Mouse (Mus musculus) midbrain, embryonic 16.5 days (tissue): Measurements from ENCODE around the gene Arl16. TPM values are rescaled to one million over a fixed set of nuclear protein-coding genes. Genes with fewer than 3 reads are reported as not detected.

Experiments used
- ATAC-seq: fragments of 200-750 bp; cut with Nextera tagmentation; 2 replicates; pipeline ENCODE4 v1.8.0; 2017; ENCODE audit warnings: moderate TSS enrichment
- H3K27ac ChIP-seq: fragments of 300-500 bp; sonication (generic); 2 replicates; pipeline ENCODE4 v1.5.1; 2014; ENCODE audit warnings: mild to moderate bottlenecking, low read length, mixed read lengths
- H3K27me3 ChIP-seq: fragments of 300-500 bp; sonication (generic); 2 replicates; pipeline ENCODE4 v1.6.1; 2014; ENCODE audit warnings: low read depth, low read length, mixed read lengths; ENCODE audit not compliant: control insufficient read depth, insufficient read depth
- H3K36me3 ChIP-seq: fragments of 300-500 bp; sonication (generic); 2 replicates; pipeline ENCODE4 v1.6.1; 2014; ENCODE audit warnings: mild to moderate bottlenecking, low read length, moderate library complexity, mixed read lengths; ENCODE audit not compliant: control insufficient read depth, insufficient read depth
- H3K4me1 ChIP-seq: fragments of 300-500 bp; sonication (generic); 2 replicates; pipeline ENCODE4 v1.6.1; 2014; ENCODE audit warnings: mild to moderate bottlenecking, low read length, mixed read lengths; ENCODE audit not compliant: control insufficient read depth, insufficient read depth
- H3K4me2 ChIP-seq: fragments of 300-500 bp; sonication (generic); 2 replicates; pipeline ENCODE4 v1.6.1; 2014; ENCODE audit warnings: mild to moderate bottlenecking, low read length, mixed read lengths
- H3K4me3 ChIP-seq: fragments of 300-500 bp; sonication (generic); 2 replicates; pipeline ENCODE4 v1.5.1; 2014; ENCODE audit warnings: low read depth, mild to moderate bottlenecking, low read length, moderate library complexity, mixed read lengths
- H3K9ac ChIP-seq: fragments of 300-500 bp; sonication (generic); 2 replicates; pipeline ENCODE4 v1.6.1; 2014; ENCODE audit warnings: low read depth, low read length, mixed read lengths
- H3K9me3 ChIP-seq: fragments of 300-500 bp; sonication (generic); replicated peaks from 2 replicates; pipeline ENCODE4 v1.6.1; 2014; ENCODE audit warnings: mild to moderate bottlenecking, low read length, mixed read lengths; ENCODE audit not compliant: control insufficient read depth, poor library complexity, severe bottlenecking
- WGBS: fragments of 180-500 bp; shearing (Covaris S2); extraction: QIAGEN DNeasy Blood & Tissue Kit; methylation state at CpG from one replicate; pipeline ENCODE4 v1.1.7; 2014; 5-methylcytosine and 5-hydroxymethylcytosine counted together
- polyA plus RNA-seq: library from polyadenylated mRNA; unstranded; fragments of >200 nt; fragmentation: Nextera tagmentation; extraction: Ambion mirVana; gene quantifications from 2 replicates; pipeline ENCODE4 v1.2.1, GENCODE M21; 2015

Gene Arl16
- polyA plus RNA-seq, 1 experiment from 2014 or later, result 58.7 TPM

- Histone ChIP-seq H3K9ac (no peak overlapping the region), H3K9me3 (no peaks in the 10 kb centered on the region), H3K4me2 (no peak overlapping the region), H3K4me3 (no peak overlapping the region), H3K36me3 (no peaks in the 10 kb centered on the region), H3K27me3 (no peaks in the 10 kb centered on the region), H3K27ac (no peak overlapping the region), H3K4me1 (peaks cover 2% of the 10 kb centered on the region; the same call in 1 of the 2 replicates)
- no peak for ATAC-seq
- WGBS, result 78% methylated on average over 13 of the region's 13 CpGs
These were observed 40.3 kb upstream of the Arl16 start for GRCm38 (mm10) chr11:120507611-120508289.

GRCm38 (mm10) chr11:120506899-120507298 is 39.5 kb upstream of the Arl16 start:
- Histone ChIP-seq H3K4me1 (peaks cover 2% of the 10 kb centered on the region; the same call in 1 of the 2 replicates), H3K27ac (no peak overlapping the region), H3K9ac (no peak overlapping the region), H3K36me3 (no peaks in the 10 kb centered on the region), H3K4me2 (no peak overlapping the region), H3K4me3 (no peak overlapping the region), H3K9me3 (no peaks in the 10 kb centered on the region), H3K27me3 (no peaks in the 10 kb centered on the region)
- WGBS, result 65% methylated on average over 4 of the region's 4 CpGs
- no peak for ATAC-seq

GRCm38 (mm10) chr11:120505661-120506060 is 38.3 kb upstream of the Arl16 start:
- Histone ChIP-seq H3K36me3 (no peaks in the 10 kb centered on the region), H3K27me3 (no peaks in the 10 kb centered on the region), H3K27ac (no peak overlapping the region), H3K9me3 (no peaks in the 10 kb centered on the region), H3K4me1 (peaks cover 2% of the 10 kb centered on the region; the same call in 1 of the 2 replicates), H3K4me2 (no peak overlapping the region), H3K9ac (no peak overlapping the region), H3K4me3 (no peak overlapping the region)
- WGBS, result 94% methylated on average over 3 of the region's 3 CpGs
- no peak for ATAC-seq

GRCm38 (mm10) chr11:120501701-120502100 is 34.3 kb upstream of the Arl16 start:
- no peak overlapping the region for H3K4me2 ChIP-seq
- ATAC-seq, result no peak
- 88% methylated on average over 4 of the region's 4 CpGs for WGBS
- no peak overlapping the region for H3K27ac ChIP-seq
- no peaks in the 10 kb centered on the region for H3K9me3 ChIP-seq
- H3K9ac ChIP-seq, result no peak overlapping the region
- no peak overlapping the region for H3K4me3 ChIP-seq
- H3K36me3 ChIP-seq, result peaks cover 5% of the 10 kb centered on the region; the same call in 1 of the 2 replicates
- no peaks in the 10 kb centered on the region for H3K4me1 ChIP-seq
- H3K27me3 ChIP-seq, result no peaks in the 10 kb centered on the region

- WGBS, result 67% methylated on average over 6 of the region's 6 CpGs
- H3K27ac ChIP-seq, result no peak overlapping the region
- no peak overlapping the region for H3K4me2 ChIP-seq
- ATAC-seq, result no peak
- H3K27me3 ChIP-seq, result no peaks in the 10 kb centered on the region
- H3K9ac ChIP-seq, result no peak overlapping the region
- H3K9me3 ChIP-seq, result no peaks in the 10 kb centered on the region
- no peak overlapping the region for H3K4me3 ChIP-seq
- H3K4me1 ChIP-seq, result no peaks in the 10 kb centered on the region
- peaks cover 10% of the 10 kb centered on the region; the same call in 1 of the 2 replicates for H3K36me3 ChIP-seq
These were observed 33.6 kb upstream of the Arl16 start for GRCm38 (mm10) chr11:120501018-120501417.

GRCm38 (mm10) chr11:120500357-120500756 is 33.0 kb upstream of the Arl16 start:
- Histone ChIP-seq H3K27ac (no peak overlapping the region), H3K4me1 (no peaks in the 10 kb centered on the region), H3K4me2 (no peak overlapping the region), H3K9me3 (no peaks in the 10 kb centered on the region), H3K36me3 (peaks cover 15% of the 10 kb centered on the region), H3K9ac (no peak overlapping the region), H3K4me3 (no peak overlapping the region; the same call in 1 of the 2 replicates), H3K27me3 (no peaks in the 10 kb centered on the region)
- no peak for ATAC-seq
- 32% methylated on average over 3 of the region's 3 CpGs for WGBS

- Histone ChIP-seq H3K4me2 (no peak overlapping the region), H3K9me3 (no peaks in the 10 kb centered on the region), H3K4me3 (no peak overlapping the region), H3K36me3 (peaks cover 19% of the 10 kb centered on the region), H3K4me1 (no peaks in the 10 kb centered on the region), H3K27ac (no peak overlapping the region), H3K27me3 (no peaks in the 10 kb centered on the region), H3K9ac (no peak overlapping the region)
- no peak for ATAC-seq
- 86% methylated on average over 6 of the region's 6 CpGs for WGBS
These were observed 32.5 kb upstream of the Arl16 start for GRCm38 (mm10) chr11:120499894-120500293.

- 93% methylated on average over 5 of the region's 5 CpGs for WGBS
- ATAC-seq, result no peak
- no peaks in the 10 kb centered on the region for H3K27me3 ChIP-seq
- H3K4me3 ChIP-seq, result no peak overlapping the region
- H3K27ac ChIP-seq, result no peak overlapping the region
- no peak overlapping the region for H3K9ac ChIP-seq
- peaks cover under 1% of the 10 kb centered on the region; the same call in 1 of the 2 replicates for H3K4me1 ChIP-seq
- no peak overlapping the region for H3K4me2 ChIP-seq
- H3K36me3 ChIP-seq, result peaks cover 20% of the 10 kb centered on the region
- no peaks in the 10 kb centered on the region for H3K9me3 ChIP-seq
These were observed 31.5 kb upstream of the Arl16 start for GRCm38 (mm10) chr11:120498891-120499290.

GRCm38 (mm10) chr11:120498226-120498625 is 30.8 kb upstream of the Arl16 start:
- Histone ChIP-seq H3K27ac (no peak overlapping the region), H3K36me3 (peaks cover 20% of the 10 kb centered on the region), H3K4me1 (peaks cover 7% of the 10 kb centered on the region), H3K9ac (no peak overlapping the region), H3K4me3 (no peak overlapping the region), H3K4me2 (no peak overlapping the region), H3K9me3 (no peaks in the 10 kb centered on the region), H3K27me3 (no peaks in the 10 kb centered on the region)
- 95% methylated on average over 12 of the region's 12 CpGs for WGBS
- no peak for ATAC-seq
